38 mouse cellular contexts compared by ENCODE assay signal in the genomic region with DNA sequence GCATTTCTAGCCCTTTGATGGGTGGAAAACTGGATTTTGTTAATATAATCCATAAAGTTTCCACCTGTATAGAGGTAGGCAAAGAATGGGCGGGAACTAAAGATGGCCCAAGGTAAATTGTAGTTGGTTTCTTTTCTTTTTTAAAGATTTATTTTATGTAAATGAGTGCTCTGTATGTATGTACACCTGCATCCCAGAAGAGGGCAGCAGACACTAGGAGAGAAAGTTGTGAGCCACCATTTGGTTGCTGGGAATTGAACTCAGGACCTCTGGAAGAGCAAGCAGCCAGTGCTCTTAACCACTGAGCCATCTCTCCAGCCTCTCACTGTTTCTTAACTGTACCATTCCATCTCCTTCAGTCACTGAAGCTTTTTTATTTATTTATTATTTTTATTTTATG. TPM values are rescaled to one million over a fixed set of nuclear protein-coding genes. Genes with fewer than 3 reads are reported as not detected.
DNase-seq lines count a peak whose midpoint lies in the region; TF ChIP-seq lines count a peak whose summit lies in the region.
"Had no signal": no experiment of that assay in that cellular context is flagged by ENCODE, and none has a peak within 500 bp of the region (broad histone marks: within the 10 kb centered on the region; RNA-seq: fewer than 3 reads in every experiment).

No protein-coding gene starts in this region.

- TF ChIP-seq EP300 in heart, adult 2 months (IDR thresholded peaks at IDR 0.05; ENCODE audit: insufficient read depth, low read depth, low read length) = no peak

- no peaks in the 10 kb centered on the region for H3K27me3 ChIP-seq in heart, adult 2 months (ENCODE audit: control insufficient read depth, insufficient read depth, low read length)
- no peaks in the 10 kb centered on the region for H3K27me3 ChIP-seq in E14TG2a.4 (ENCODE audit: insufficient read depth, low read length)
- H3K27me3 ChIP-seq: embryonic facial prominence, embryonic 12.5 days; heart, embryonic 15.5 days; hindbrain, embryonic 12.5 days; lung, embryonic 15.5 days had no signal

- H3K79me2 ChIP-seq in heart, adult 2 months (replicated peaks; ENCODE audit: control insufficient read depth, insufficient read depth, low read length) = no peaks in the 10 kb centered on the region

- intact Hi-C loops in heart, adult 2 months (cut with DNase I) = no loop called here
- intact Hi-C loops in heart, postnatal 10 days (cut with DNase I) = no loop called here
- intact Hi-C loops in left cerebral cortex, adult 2 months (cut with DNase I) = no loop called here
- intact Hi-C loops in left cerebral cortex, postnatal 4 days (cut with DNase I) = no loop called here

- WGBS in heart, adult 2 months = 88% methylated on average over 1 of the region's 1 CpGs

- no peak overlapping the region for H3K9ac ChIP-seq in heart, adult 2 months (ENCODE audit: low read depth, low read length)
- H3K9ac ChIP-seq: embryonic facial prominence, embryonic 12.5 days; heart, embryonic 15.5 days; hindbrain, embryonic 12.5 days; limb, embryonic 13.5 days; liver, embryonic 13.5 days; lung, embryonic 15.5 days; neural tube, embryonic 13.5 days had no signal

- no peaks in the 10 kb centered on the region for H3K36me3 ChIP-seq in heart, adult 2 months (ENCODE audit: control insufficient read depth, insufficient read depth, low read length)
- peaks cover 12% of the 10 kb centered on the region for H3K36me3 ChIP-seq in E14TG2a.4 (ENCODE audit: insufficient read depth, low read length)
- H3K36me3 ChIP-seq: heart, embryonic 15.5 days; neural tube, embryonic 13.5 days had no signal

- H3K27ac ChIP-seq in heart, adult 2 months = no peak overlapping the region
- no peak overlapping the region for H3K27ac ChIP-seq in left cerebral cortex, adult 2 months
- H3K27ac ChIP-seq: embryonic facial prominence, embryonic 12.5 days; forebrain, embryonic 10.5 days; heart, embryonic 10.5 days; heart, embryonic 15.5 days; hindbrain, embryonic 12.5 days; limb, embryonic 13.5 days; liver, embryonic 13.5 days; lung, embryonic 15.5 days; neural tube, embryonic 13.5 days had no signal

- DNase-seq in heart, adult 2 months = no peak
- no peak for DNase-seq in heart, postnatal 10 days
- DNase-seq in left cerebral cortex, adult 2 months (ENCODE audit: extremely low spot score in 1 of 2, low spot score in 2 of 2) = no peak
- no peak for DNase-seq in left cerebral cortex, postnatal 4 days
- DNase-seq in 416B (ENCODE audit: low read depth) = peak; percentile 42
- DNase-seq in thymus, postnatal 25 days = no peak
- DNase-seq in adipocyte (ENCODE audit: low spot score) = no peak
- DNase-seq: adrenal gland, postnatal 10 days; B cell, adult 2 months; cerebellum, adult 11 months; cerebellum, adult 9-10 months; embryo, embryonic 11 days; gastrocnemius, postnatal 10 days; heart, postnatal 36 days; kidney, adult 2 months; layer of hippocampus, adult 9-11 months; liver, embryonic 13.5 days; lung, postnatal 36 days; right cerebral cortex, postnatal 4 days; thymus, adult 2 months had no signal

- TF ChIP-seq CTCF in heart, adult 2 months (IDR thresholded peaks at IDR 0.05) = peak; percentile 32
- peak; percentile 25 for TF ChIP-seq CTCF in left cerebral cortex, adult 2 months (IDR thresholded peaks at IDR 0.05)
- peak; percentile 37 for TF ChIP-seq CTCF in E14TG2a.4 (conservative IDR thresholded peaks at IDR 0.05; ENCODE audit: low read length)

- H3K4me1 ChIP-seq in heart, adult 2 months (ENCODE audit: control insufficient read depth, insufficient read depth, low read length) = peaks cover 2% of the 10 kb centered on the region
- H3K4me1 ChIP-seq in E14TG2a.4 (replicated peaks; ENCODE audit: low read depth, low read length) = peaks cover 22% of the 10 kb centered on the region

- H3K4me3 ChIP-seq in heart, adult 2 months = no peak overlapping the region
- no peak overlapping the region for H3K4me3 ChIP-seq in left cerebral cortex, adult 2 months
- no peak overlapping the region for H3K4me3 ChIP-seq in E14TG2a.4 (replicated peaks; ENCODE audit: low read length)
- H3K4me3 ChIP-seq: embryonic facial prominence, embryonic 12.5 days; forebrain, embryonic 10.5 days; heart, embryonic 10.5 days; heart, embryonic 15.5 days; hindbrain, embryonic 12.5 days; limb, embryonic 13.5 days; liver, embryonic 13.5 days; lung, embryonic 15.5 days; neural tube, embryonic 13.5 days had no signal

- H3K9me3 ChIP-seq in E14TG2a.4 (ENCODE audit: low read length) = no peaks in the 10 kb centered on the region
- H3K9me3 ChIP-seq: embryonic facial prominence, embryonic 12.5 days; forebrain, embryonic 10.5 days; heart, embryonic 10.5 days; heart, embryonic 15.5 days; hindbrain, embryonic 12.5 days; limb, embryonic 13.5 days; liver, embryonic 13.5 days; lung, embryonic 15.5 days; neural tube, embryonic 13.5 days had no signal

- no peak for TF ChIP-seq POLR2A in heart, adult 2 months (IDR thresholded peaks at IDR 0.05; ENCODE audit: insufficient read depth, low read depth, low read length)

RNA-seq across cellular contexts. Expression of a gene that starts 2.4 kb away (rescaled TPM):
- total RNA-seq in heart, adult 2 months (2021) = under 1 TPM in 1 of 2 experiments, not detected in 1; 0.31 TPM
- 0.18 and 0.53 TPM in 2 replicates for polyA plus RNA-seq in heart, adult 2 months (2012; rRNA removed)
- total RNA-seq in heart, postnatal 10 days (2021) = 1 to 10 TPM; 6.5 to 6.7 TPM
- total RNA-seq in left cerebral cortex, adult 2 months (2021) = under 1 TPM in 1 of 2 experiments, not detected in 1; 0.72 TPM
- total RNA-seq in left cerebral cortex, postnatal 4 days (2021) = 1 to 10 TPM; 4.7 to 5.8 TPM
- total RNA-seq: left cerebral cortex, adult 18-20 months had no signal

RNA-seq across cellular contexts. Expression of a gene that starts 15.6 kb away (rescaled TPM):
- total RNA-seq in heart, adult 2 months (2021) = not detected
- not detected in 2 replicates for polyA plus RNA-seq in heart, adult 2 months (2012; rRNA removed)
- not detected for total RNA-seq in heart, postnatal 10 days (2021)
- total RNA-seq in left cerebral cortex, adult 2 months (2021) = not detected
- total RNA-seq in left cerebral cortex, postnatal 4 days (2021) = not detected
- total RNA-seq: gastrocnemius, postnatal 10 days; granulocyte monocyte progenitor cell, adult 5-6 weeks; heart, postnatal 36 days; left cerebral cortex, adult 18-20 months; left cerebral cortex, postnatal 25 days; megakaryocyte, adult 5-6 weeks had no signal
- polyA plus RNA-seq: activated CD4-positive, CD25-positive, alpha-beta regulatory T cell, adult 4 months; forebrain, embryonic 16.5 days; inflammation-experienced regulatory T-cells, adult 6 months; large intestine, adult 2 months; limb, embryonic 13.5 days; liver, embryonic 13.5 days; lung, embryonic 15.5 days; spleen, adult 2 months had no signal

RNA-seq across cellular contexts. Expression of a gene that starts 17.0 kb away (rescaled TPM):
- under 1 TPM; 0.13 to 0.80 TPM for total RNA-seq in heart, adult 2 months (2021)
- 1.00 and 2.1 TPM in 2 replicates for polyA plus RNA-seq in heart, adult 2 months (2012; rRNA removed)
- total RNA-seq in heart, postnatal 10 days (2021) = under 1 TPM; 0.27 to 0.53 TPM
- under 1 TPM; 0.91 to 0.97 TPM for total RNA-seq in left cerebral cortex, adult 2 months (2021)
- total RNA-seq in left cerebral cortex, postnatal 4 days (2021) = 1 to 10 TPM; 4.0 to 5.2 TPM
- total RNA-seq: granulocyte monocyte progenitor cell, adult 5-6 weeks; megakaryocyte, adult 5-6 weeks had no signal
- polyA plus RNA-seq: activated CD4-positive, CD25-positive, alpha-beta regulatory T cell, adult 4 months; inflammation-experienced regulatory T-cells, adult 6 months had no signal

RNA-seq across cellular contexts. Expression of a gene that starts 21.0 kb away (rescaled TPM):
- total RNA-seq in heart, adult 2 months (2021) = under 1 TPM; 0.44 to 0.57 TPM
- 0.18 and 0.35 TPM in 2 replicates for polyA plus RNA-seq in heart, adult 2 months (2012; rRNA removed)
- under 1 TPM; 0.37 to 0.98 TPM for total RNA-seq in heart, postnatal 10 days (2021)
- total RNA-seq in left cerebral cortex, adult 2 months (2021) = under 1 TPM in 1 of 2 experiments, not detected in 1; 0.21 TPM
- total RNA-seq in left cerebral cortex, postnatal 4 days (2021) = under 1 TPM in 1 of 2 experiments, not detected in 1; 0.30 TPM
- total RNA-seq: granulocyte monocyte progenitor cell, adult 5-6 weeks; left cerebral cortex, adult 18-20 months had no signal
- polyA plus RNA-seq: activated CD4-positive, CD25-positive, alpha-beta regulatory T cell, adult 4 months; inflammation-experienced regulatory T-cells, adult 6 months had no signal

RNA-seq across cellular contexts. Expression of a gene that starts 42.3 kb away (rescaled TPM):
- 10 to 100 TPM; 30.1 to 39.0 TPM for total RNA-seq in heart, adult 2 months (2021)
- 58.6 and 74.4 TPM in 2 replicates for polyA plus RNA-seq in heart, adult 2 months (2012; rRNA removed)
- 10 to 100 TPM; 80.7 to 99.8 TPM for total RNA-seq in heart, postnatal 10 days (2021)
- 10 to 100 TPM; 56.1 to 61.4 TPM for total RNA-seq in left cerebral cortex, adult 2 months (2021)
- 100 to 1,000 TPM; 548 to 589 TPM for total RNA-seq in left cerebral cortex, postnatal 4 days (2021)
